Mouse (Mus musculus) CH12.LX (cell line): ENCODE results near the gene Cyp17a1. TPM values are rescaled to one million over a fixed set of nuclear protein-coding genes. Genes with fewer than 3 reads are reported as not detected.

Source experiments
- DNase-seq: peaks from one replicate; pipeline ENCODE4 v3.0.0-alpha.2; 2013; ENCODE audit errors: extremely low read depth
- H3K27ac ChIP-seq: 2 replicates; pipeline ENCODE4 v1.5.1; 2012; ENCODE audit warnings: low read depth, mild to moderate bottlenecking, control low read depth, moderate library complexity; ENCODE audit not compliant: insufficient read depth
- H3K27me3 ChIP-seq: replicated peaks from 2 replicates; pipeline ENCODE3; 2012; ENCODE audit warnings: inconsistent platforms
- H3K36me3 ChIP-seq, 2 experiments: replicated peaks in 1 of 2; 2 replicates each; pipeline versions ENCODE3 to v1.6.1; 2012; ENCODE audit warnings: inconsistent platforms in 1 of 2, low read length in 1 of 2, mild to moderate bottlenecking in 1 of 2, mixed read lengths in 1 of 2, moderate library complexity in 1 of 2; ENCODE audit not compliant: control insufficient read depth in 1 of 2, insufficient read depth in 1 of 2
- H3K4me1 ChIP-seq, 2 experiments: 2 replicates each; pipeline ENCODE4 v1.6.1; 2012; ENCODE audit warnings: inconsistent platforms in 1 of 2, moderate library complexity in 1 of 2; ENCODE audit not compliant: insufficient read depth in 2 of 2, control insufficient read depth in 1 of 2
- H3K4me2 ChIP-seq: 2 replicates; pipeline ENCODE4 v1.6.1; 2012; ENCODE audit warnings: low read depth, mild to moderate bottlenecking, control low read depth; ENCODE audit not compliant: poor library complexity, insufficient read depth, severe bottlenecking
- H3K4me3 ChIP-seq, 3 experiments: fragments of 150-350 bp in 1 of 3; sonication (generic) in 1 of 3; replicated peaks in 1 of 3; 2 replicates each; pipeline versions ENCODE3 to v1.5.1; 2011 to 2012; ENCODE audit warnings: low read depth in 2 of 3, low read length in 2 of 3, mild to moderate bottlenecking in 2 of 3, moderate library complexity in 2 of 3, control low read depth in 1 of 3, improper control_type of control experiment in 1 of 3, inconsistent platforms in 1 of 3, mixed read lengths in 1 of 3; ENCODE audit not compliant: poor library complexity in 1 of 3
- H3K79me2 ChIP-seq: replicated peaks from 2 replicates; pipeline ENCODE4 v1.6.1; 2012; ENCODE audit warnings: mild to moderate bottlenecking, moderate library complexity; ENCODE audit not compliant: control insufficient read depth, poor library complexity, insufficient read depth, severe bottlenecking; ENCODE audit errors: extremely low read depth
- H3K9ac ChIP-seq: 2 replicates; pipeline ENCODE4 v1.6.1; 2012; ENCODE audit warnings: low read depth, mild to moderate bottlenecking, control low read depth, moderate library complexity; ENCODE audit not compliant: insufficient read depth
- H3K9me3 ChIP-seq: replicated peaks from 2 replicates; pipeline ENCODE3; 2012; ENCODE audit warnings: low read length, inconsistent platforms, mixed read lengths
- CHD2 ChIP-seq: IDR thresholded peaks from 2 replicates; pipeline ENCODE4 v1.6.1; 2011; ENCODE audit warnings: low read length, improper control_type of control experiment
- E2F4 ChIP-seq: IDR thresholded peaks from 2 replicates; pipeline ENCODE4 v1.6.1; 2011; ENCODE audit warnings: low read depth, low read length, improper control_type of control experiment; ENCODE audit not compliant: insufficient replicate concordance
- ELF1 ChIP-seq: IDR thresholded peaks from 2 replicates; pipeline ENCODE4 v1.6.1; 2014; ENCODE audit warnings: low read depth, mild to moderate bottlenecking, inconsistent platforms, low read length, improper control_type of control experiment
- EP300 ChIP-seq: IDR thresholded peaks from 2 replicates; pipeline ENCODE4 v1.6.1; 2011; ENCODE audit warnings: low read length, improper control_type of control experiment
- HCFC1 ChIP-seq: IDR thresholded peaks from 2 replicates; pipeline ENCODE4 v1.6.1; 2012; ENCODE audit warnings: low read depth, mild to moderate bottlenecking, inconsistent platforms, low read length, improper control_type of control experiment
- JUN ChIP-seq: IDR thresholded peaks from 2 replicates; pipeline ENCODE4 v1.6.1; 2011; ENCODE audit warnings: low read depth, mild to moderate bottlenecking, low read length, improper control_type of control experiment, moderate library complexity; ENCODE audit not compliant: insufficient read depth
- JUND ChIP-seq: conservative IDR thresholded peaks from 2 replicates; pipeline ENCODE4 v1.6.1; 2011; ENCODE audit warnings: low read depth, low read length, improper control_type of control experiment
- KAT2A ChIP-seq: IDR thresholded peaks from 2 replicates; pipeline ENCODE4 v1.6.1; 2012; ENCODE audit warnings: low read length, improper control_type of control experiment, inconsistent platforms; ENCODE audit not compliant: insufficient replicate concordance
- MAFK ChIP-seq: IDR thresholded peaks from 2 replicates; pipeline ENCODE4 v1.6.1; 2011; ENCODE audit warnings: low read length, improper control_type of control experiment; ENCODE audit not compliant: insufficient replicate concordance
- MAZ ChIP-seq: IDR thresholded peaks from 2 replicates; pipeline ENCODE4 v1.6.1; 2012; ENCODE audit warnings: low read depth, mild to moderate bottlenecking, inconsistent platforms, low read length, improper control_type of control experiment, moderate library complexity
- MEF2A ChIP-seq: IDR thresholded peaks from 2 replicates; pipeline ENCODE4 v1.6.1; 2014; ENCODE audit warnings: low read depth, mild to moderate bottlenecking, inconsistent platforms, low read length, improper control_type of control experiment, borderline replicate concordance
- MYC ChIP-seq: IDR thresholded peaks from 2 replicates; pipeline ENCODE4 v1.6.1; 2011; ENCODE audit warnings: low read depth, mild to moderate bottlenecking, improper control_type of control experiment, low read length
- NELFE ChIP-seq: IDR thresholded peaks from 2 replicates; pipeline ENCODE4 v1.6.1; 2011; ENCODE audit warnings: low read depth, low read length, improper control_type of control experiment
- PAX5 ChIP-seq: IDR thresholded peaks from 2 replicates; pipeline ENCODE4 v1.6.1; 2012; ENCODE audit warnings: low read length, inconsistent platforms, mixed read lengths
- POLR2A ChIP-seq: IDR thresholded peaks from 2 replicates; pipeline ENCODE4 v1.6.1; 2011; ENCODE audit warnings: low read depth, mild to moderate bottlenecking, improper control_type of control experiment, low read length
- POLR2AphosphoS2 ChIP-seq: IDR thresholded peaks from 2 replicates; pipeline ENCODE4 v1.6.1; 2011; ENCODE audit warnings: low read depth, low read length, improper control_type of control experiment
- SIN3A ChIP-seq: IDR thresholded peaks from 2 replicates; pipeline ENCODE4 v1.6.1; 2012; ENCODE audit warnings: low read length, improper control_type of control experiment, inconsistent platforms
- SMC3 ChIP-seq: IDR thresholded peaks from 2 replicates; pipeline ENCODE4 v1.6.1; 2011; ENCODE audit warnings: low read depth, low read length, improper control_type of control experiment
- TCF12 ChIP-seq: IDR thresholded peaks from 2 replicates; pipeline ENCODE4 v1.6.1; 2014; ENCODE audit warnings: low read depth, mild to moderate bottlenecking, inconsistent platforms, low read length, improper control_type of control experiment
- UBTF ChIP-seq: IDR thresholded peaks from 2 replicates; pipeline ENCODE4 v1.6.1; 2012; ENCODE audit warnings: low read depth, mild to moderate bottlenecking, inconsistent platforms, low read length, improper control_type of control experiment, moderate library complexity
- USF2 ChIP-seq: conservative IDR thresholded peaks from 2 replicates; pipeline ENCODE4 v1.6.1; 2011; ENCODE audit warnings: low read depth, low read length, improper control_type of control experiment
- ZC3H11A ChIP-seq: IDR thresholded peaks from 2 replicates; pipeline ENCODE4 v1.6.1; 2012; ENCODE audit warnings: low read depth, mild to moderate bottlenecking, inconsistent platforms, low read length, improper control_type of control experiment
- ZKSCAN1 ChIP-seq: IDR thresholded peaks from 2 replicates; pipeline ENCODE4 v1.6.1; 2012; ENCODE audit warnings: low read depth, inconsistent platforms, low read length, improper control_type of control experiment, borderline replicate concordance
- ZMIZ1 ChIP-seq: IDR thresholded peaks from 2 replicates; pipeline ENCODE4 v1.6.1; 2012; ENCODE audit warnings: low read depth, mild to moderate bottlenecking, inconsistent platforms, low read length, improper control_type of control experiment
- ZNF384 ChIP-seq: IDR thresholded peaks from 2 replicates; pipeline ENCODE4 v1.6.1; 2012; ENCODE audit warnings: low read depth, low read length, improper control_type of control experiment, inconsistent platforms
- dilution Hi-C: fragments of 300-500 bp; cut with MboI; formaldehyde crosslinking; loops from 2 replicates; pipeline ENCODE4 v1.14.3; 2020; ENCODE audit warnings: low sequenced_read_pairs; ENCODE audit not compliant: extremely low pct_unique_long_range_greater_than_20kb, extremely low pct_ligation_motif_present
- in situ Hi-C: fragments of 300-500 bp; cut with MboI; formaldehyde crosslinking; loops from 3 replicates; pipeline ENCODE4 v1.14.3; 2019; ENCODE audit warnings: low sequenced_read_pairs, low pct_ligation_motif_present, low pct_unique_long_range_greater_than_20kb, mixed read lengths
- polyA plus RNA-seq: library from polyadenylated mRNA; unstranded; fragments of >175 nt; gene quantifications from 2 replicates; pipeline ENCODE4 v1.2.1, GENCODE M21; 2012; ENCODE audit warnings: low read depth; ENCODE audit not compliant: insufficient read length
- total RNA-seq, 2 experiments: library from RNA; depleted of rRNA; stranded (reverse); fragments of 300-350 nt in 1 of 2; fragments of >200 nt in 1 of 2; gene quantifications; 2 replicates each; pipeline ENCODE4 v1.2.3; 2012 to 2014

Cyp17a1 gene
- total and polyA plus RNA-seq, 3 experiments = not detected

- Histone ChIP-seq H3K4me3 (no peak overlapping the region), H3K4me1 (no peaks in the 10 kb centered on the region), H3K9me3 (no peaks in the 10 kb centered on the region), H3K9ac (no peak overlapping the region), H3K79me2 (no peaks in the 10 kb centered on the region), H3K4me2 (no peak overlapping the region), H3K27me3 (no peaks in the 10 kb centered on the region), H3K27ac (no peak overlapping the region), H3K36me3 (no peaks in the 10 kb centered on the region)
- dilution Hi-C loops = no loop called here
- DNase-seq = no peak
- in situ Hi-C loops = loop anchor here (5.0 kb wide), 1 partner anchor 78 kb away; no protein-coding TSS in a partner anchor
- TF ChIP-seq E2F4 (no peak), MYC (no peak), JUND (no peak), CHD2 (no peak), SIN3A (no peak)
Observed at GRCm38 (mm10) chr19:46665474-46665873, 7.5 kb downstream of the Cyp17a1 start.

- Histone ChIP-seq H3K27me3 (no peaks in the 10 kb centered on the region), H3K4me2 (no peak overlapping the region), H3K4me1 (no peaks in the 10 kb centered on the region), H3K9me3 (no peaks in the 10 kb centered on the region), H3K4me3 (no peak overlapping the region), H3K27ac (no peak overlapping the region), H3K36me3 (peaks cover 0 to 5% of the 10 kb centered on the region in 2 experiments), H3K79me2 (no peaks in the 10 kb centered on the region), H3K9ac (no peak overlapping the region)
- DNase-seq = no peak
- in situ Hi-C loops (no loop called here), dilution Hi-C loops (no loop called here)
- TF ChIP-seq ZKSCAN1 = no peak
- no peak for TF ChIP-seq USF2
- no peak for TF ChIP-seq HCFC1
- TF ChIP-seq EP300 = no peak
- TF ChIP-seq ZNF384 = no peak
- no peak for TF ChIP-seq PAX5
- no peak for TF ChIP-seq MAFK
- TF ChIP-seq ZC3H11A = no peak
- no peak for TF ChIP-seq POLR2AphosphoS2
- no peak for TF ChIP-seq UBTF
- TF ChIP-seq TCF12 = no peak
- TF ChIP-seq SMC3 = no peak
- no peak for TF ChIP-seq NELFE
- no peak for TF ChIP-seq ZMIZ1
- TF ChIP-seq MEF2A = no peak
- TF ChIP-seq KAT2A = no peak
- no peak for TF ChIP-seq POLR2A
- TF ChIP-seq ELF1 = no peak
- no peak for TF ChIP-seq MAZ
- no peak for TF ChIP-seq JUN
Observed at GRCm38 (mm10) chr19:46662784-46663183, 10.2 kb downstream of the Cyp17a1 start.
